Mouse (Mus musculus) neural tube, embryonic 11.5 days (tissue): ENCODE data around the gene Cachd1. TPM values are rescaled to one million over a fixed set of nuclear protein-coding genes. Genes with fewer than 3 reads are reported as not detected.

ENCODE experiments used
- ATAC-seq: fragments of 200-750 bp; cut with Nextera tagmentation; 2 replicates; pipeline ENCODE4 v1.8.0; 2017; ENCODE audit warnings: moderate number of reproducible peaks, mild to moderate bottlenecking, moderate TSS enrichment, moderate library complexity; ENCODE audit not compliant: insufficient read depth, low FRiP score, low TSS enrichment
- DNase-seq: peaks from one replicate; pipeline ENCODE4 v3.0.0-alpha.2; 2015; ENCODE audit warnings: low spot score
- H3K27ac ChIP-seq: fragments of 300-500 bp; sonication (generic); 2 replicates; pipeline ENCODE4 v1.5.1; 2014; ENCODE audit warnings: low read depth, mild to moderate bottlenecking, low read length
- H3K27me3 ChIP-seq: fragments of 300-500 bp; sonication (generic); 2 replicates; pipeline ENCODE4 v1.6.1; 2014; ENCODE audit warnings: mild to moderate bottlenecking, low read length, mixed read lengths; ENCODE audit not compliant: control insufficient read depth, insufficient read depth
- H3K36me3 ChIP-seq: fragments of 300-500 bp; sonication (generic); 2 replicates; pipeline ENCODE4 v1.6.1; 2014; ENCODE audit warnings: mild to moderate bottlenecking, low read length, moderate library complexity, mixed read lengths; ENCODE audit not compliant: control insufficient read depth, insufficient read depth
- H3K4me1 ChIP-seq: fragments of 300-500 bp; sonication (generic); 2 replicates; pipeline ENCODE4 v1.6.1; 2014; ENCODE audit warnings: low read length, mixed read lengths; ENCODE audit not compliant: control insufficient read depth, insufficient read depth
- H3K4me2 ChIP-seq: fragments of 300-500 bp; sonication (generic); 2 replicates; pipeline ENCODE4 v1.6.1; 2014; ENCODE audit warnings: low read depth, mild to moderate bottlenecking, moderate library complexity
- H3K4me3 ChIP-seq: fragments of 300-500 bp; sonication (generic); 2 replicates; pipeline ENCODE4 v1.5.1; 2014; ENCODE audit warnings: low read depth, low read length
- H3K9ac ChIP-seq: fragments of 300-500 bp; sonication (generic); 2 replicates; pipeline ENCODE4 v1.6.1; 2014; ENCODE audit warnings: mild to moderate bottlenecking, low read length
- H3K9me3 ChIP-seq: fragments of 300-500 bp; sonication (generic); 2 replicates; pipeline ENCODE4 v1.6.1; 2016; ENCODE audit warnings: low read length; ENCODE audit not compliant: control insufficient read depth
- WGBS: fragments of 180-500 bp; shearing (Covaris S2); extraction: QIAGEN DNeasy Blood & Tissue Kit; methylation state at CpG from one replicate; pipeline ENCODE4 v1.1.7; 2014; 5-methylcytosine and 5-hydroxymethylcytosine counted together
- polyA plus RNA-seq: library from polyadenylated mRNA; unstranded; fragments of >200 nt; fragmentation: Nextera tagmentation; extraction: Ambion mirVana; gene quantifications from 2 replicates; pipeline ENCODE4 v1.2.1, GENCODE M21; 2014

Cachd1 gene
- polyA plus RNA-seq, 1 experiment from 2014 or later, result 32.6 TPM

DNA sequence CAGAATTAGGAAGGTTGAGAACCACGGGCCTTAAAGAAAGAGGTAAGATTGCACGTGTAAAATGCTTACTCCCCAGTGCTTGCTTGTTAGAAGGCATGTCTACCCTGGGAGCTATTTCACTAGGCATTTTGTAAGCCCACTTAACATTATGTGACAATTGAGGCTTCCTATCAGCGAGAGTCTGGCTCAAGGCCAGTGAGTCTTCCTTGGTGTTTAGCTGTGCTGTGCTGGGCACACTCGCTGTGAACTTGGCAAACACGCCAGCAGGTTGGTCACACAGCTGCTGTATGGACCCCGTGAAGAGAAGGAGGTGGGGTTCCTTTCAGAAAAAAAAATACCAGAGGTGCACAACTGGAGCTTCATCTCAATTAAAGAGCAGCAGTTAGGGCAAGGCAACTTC is 4.4 kb downstream of the Cachd1 start:
- Histone ChIP-seq H3K36me3 (no peaks in the 10 kb centered on the region), H3K4me1 (peaks cover 17% of the 10 kb centered on the region), H3K27me3 (no peaks in the 10 kb centered on the region), H3K4me3 (no peak overlapping the region), H3K9me3 (no peaks in the 10 kb centered on the region), H3K9ac (no peak overlapping the region), H3K4me2 (no peak overlapping the region), H3K27ac (no peak overlapping the region)
- no peak for DNase-seq
- ATAC-seq, result no peak
- 66% methylated on average over 6 of the region's 6 CpGs for WGBS

DNA sequence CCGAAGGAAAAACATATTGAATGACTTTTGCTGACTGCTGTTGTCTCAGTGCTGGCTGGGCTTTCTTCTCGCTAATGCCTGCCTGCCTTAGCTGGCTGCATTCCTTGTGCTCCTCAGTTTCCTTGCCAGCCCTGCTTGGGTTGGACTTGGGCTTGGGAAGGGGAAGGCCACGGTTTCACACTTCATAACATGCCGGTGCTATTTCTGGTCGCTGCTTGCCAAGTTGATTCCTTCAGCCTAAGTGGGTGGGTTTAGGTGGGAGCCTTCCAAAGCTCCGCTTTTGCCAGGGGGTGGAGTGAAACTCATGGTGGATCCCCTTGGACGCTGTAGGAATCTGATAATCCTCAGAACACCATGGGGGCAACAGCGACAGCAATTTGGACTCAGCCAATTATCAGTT is 5.9 kb downstream of the Cachd1 start:
- no peak overlapping the region for H3K27ac ChIP-seq
- no peaks in the 10 kb centered on the region for H3K27me3 ChIP-seq
- 71% methylated on average over 8 of the region's 8 CpGs for WGBS
- no peak overlapping the region for H3K9ac ChIP-seq
- H3K36me3 ChIP-seq, result no peaks in the 10 kb centered on the region
- H3K4me2 ChIP-seq, result no peak overlapping the region
- ATAC-seq, result no peak
- H3K9me3 ChIP-seq, result no peaks in the 10 kb centered on the region
- H3K4me1 ChIP-seq, result peaks cover 17% of the 10 kb centered on the region
- no peak for DNase-seq
- no peak overlapping the region for H3K4me3 ChIP-seq

DNA sequence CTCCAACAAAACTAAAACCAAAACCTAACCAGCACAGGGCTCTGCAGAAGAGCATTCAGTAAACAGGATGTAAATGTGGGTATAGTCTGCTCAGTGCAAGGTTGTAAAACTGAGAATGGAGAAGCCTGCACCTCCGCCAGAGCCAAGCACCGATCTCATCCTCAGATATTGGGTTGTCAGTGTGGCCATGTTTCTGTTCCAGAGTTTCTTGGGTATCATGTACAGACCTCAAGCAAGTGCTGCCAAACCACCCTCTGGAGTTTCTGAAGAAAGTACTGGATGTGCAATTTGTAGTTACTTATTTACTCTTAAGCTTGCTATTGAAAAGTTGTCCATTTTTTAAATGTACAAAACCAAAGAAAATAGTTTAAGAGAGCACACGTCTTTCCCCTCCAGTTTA is 6.4 kb downstream of the Cachd1 start:
- DNase-seq (no peak), ATAC-seq (no peak)
- no peaks in the 10 kb centered on the region for H3K27me3 ChIP-seq
- H3K4me1 ChIP-seq, result peaks cover 17% of the 10 kb centered on the region
- no peaks in the 10 kb centered on the region for H3K9me3 ChIP-seq
- H3K36me3 ChIP-seq, result no peaks in the 10 kb centered on the region
- no peak overlapping the region for H3K4me3 ChIP-seq
- WGBS, result 87% methylated on average over 3 of the region's 3 CpGs
- no peak overlapping the region for H3K27ac ChIP-seq
- H3K9ac ChIP-seq, result no peak overlapping the region
- no peak overlapping the region for H3K4me2 ChIP-seq

DNA sequence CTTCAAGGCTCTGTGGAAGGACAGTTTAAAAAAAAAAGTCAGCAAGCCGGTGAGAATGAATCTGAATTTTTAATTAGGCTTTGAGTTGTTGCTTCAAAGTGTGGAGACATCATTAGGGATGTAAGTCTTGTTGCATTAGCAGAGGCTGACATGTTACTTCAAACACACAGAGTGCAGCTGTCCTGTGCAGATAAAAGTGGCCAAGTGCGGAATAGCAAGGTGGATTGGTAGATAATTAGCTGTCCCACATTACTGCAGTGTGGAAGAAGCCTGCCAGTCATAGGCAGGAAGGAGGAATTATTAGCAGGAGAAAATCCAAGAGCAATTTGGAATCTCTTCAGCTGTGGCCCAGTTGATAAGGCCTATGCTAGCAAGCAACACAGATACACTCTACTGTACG is 10.7 kb downstream of the Cachd1 start:
- WGBS, result 83% methylated on average over 3 of the region's 3 CpGs
- Histone ChIP-seq H3K9me3 (no peaks in the 10 kb centered on the region), H3K27me3 (no peaks in the 10 kb centered on the region), H3K27ac (no peak overlapping the region), H3K4me3 (no peak overlapping the region), H3K4me2 (no peak overlapping the region), H3K36me3 (no peaks in the 10 kb centered on the region), H3K9ac (no peak overlapping the region), H3K4me1 (no peaks in the 10 kb centered on the region)
- ATAC-seq, result no peak
- no peak for DNase-seq

DNA sequence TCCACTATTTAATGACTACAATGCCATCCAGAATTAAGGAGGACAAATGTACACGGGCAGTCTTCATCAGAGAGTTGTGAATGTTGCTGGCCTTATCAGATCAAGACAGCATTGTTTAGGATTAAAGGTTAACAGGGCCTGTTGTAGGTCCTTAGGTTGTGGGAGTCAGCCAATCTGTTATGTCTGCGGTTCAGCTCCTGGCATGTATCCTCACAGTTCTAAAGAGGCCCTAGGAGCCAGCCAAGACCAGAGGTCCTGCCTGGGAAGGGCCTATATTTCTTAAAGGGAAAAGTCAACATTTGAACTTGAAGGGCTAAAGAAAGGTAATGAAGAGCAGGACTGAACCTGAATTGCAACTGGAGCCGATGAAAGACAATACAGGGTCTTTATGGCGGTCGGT is 13.7 kb downstream of the Cachd1 start:
- no peak for ATAC-seq

DNA sequence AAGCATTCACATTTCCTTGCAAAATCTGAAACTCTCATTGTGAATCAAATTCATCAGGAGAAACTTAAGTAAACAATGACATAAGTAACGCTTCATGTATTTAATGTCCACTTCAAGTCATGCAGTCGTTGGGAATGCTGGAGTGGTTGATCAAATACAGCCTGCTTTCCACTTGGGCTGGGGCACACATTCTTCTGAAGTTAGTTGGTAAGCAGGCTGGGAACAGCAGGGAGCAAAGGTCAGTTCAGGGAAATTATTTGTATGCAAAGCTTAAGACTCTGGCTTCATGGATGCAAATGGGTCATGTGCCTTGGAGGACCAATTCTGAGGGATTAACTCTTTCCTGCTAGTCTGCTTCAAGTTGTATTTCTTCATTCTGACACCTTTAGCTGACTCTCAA is 16.7 kb downstream of the Cachd1 start:
- no peak overlapping the region for H3K27ac ChIP-seq
- WGBS, result 8% methylated on average over 2 of the region's 2 CpGs
- no peak for ATAC-seq

More for the DNA sequence above, 13.7 kb downstream of the Cachd1 start:
- H3K4me3 ChIP-seq, result no peak overlapping the region
- no peak overlapping the region for H3K9ac ChIP-seq
- H3K4me1 ChIP-seq, result peaks cover 4% of the 10 kb centered on the region
- no peak overlapping the region for H3K4me2 ChIP-seq
- DNase-seq, result no peak
- 85% methylated on average over 5 of the region's 5 CpGs for WGBS
- H3K9me3 ChIP-seq, result no peaks in the 10 kb centered on the region
- H3K36me3 ChIP-seq, result no peaks in the 10 kb centered on the region
- no peak overlapping the region for H3K27ac ChIP-seq
- no peaks in the 10 kb centered on the region for H3K27me3 ChIP-seq

DNA sequence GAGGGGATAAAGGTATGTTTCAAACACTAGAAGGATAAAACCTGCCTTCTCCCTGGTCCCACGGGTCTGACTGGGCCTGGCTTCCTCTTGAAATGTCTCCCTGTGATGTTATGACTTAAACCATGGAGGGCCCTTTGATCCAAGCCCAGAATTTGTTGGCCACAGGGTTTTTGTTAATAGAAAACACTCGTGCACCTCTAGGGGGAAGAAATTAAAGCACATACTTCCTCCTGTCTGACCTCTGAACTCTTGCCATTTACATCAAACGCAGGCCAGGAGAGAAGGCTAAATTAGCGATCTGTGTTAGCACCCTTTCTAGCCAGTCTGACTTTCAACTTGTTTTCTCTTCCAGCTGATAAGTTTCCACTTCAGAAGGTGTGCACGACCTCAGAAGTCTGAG is 19.0 kb downstream of the Cachd1 start:
- 16% methylated on average over 5 of the region's 5 CpGs for WGBS
- Histone ChIP-seq H3K4me3 (no peak overlapping the region), H3K4me2 (no peak overlapping the region), H3K27me3 (no peaks in the 10 kb centered on the region), H3K27ac (no peak overlapping the region), H3K36me3 (no peaks in the 10 kb centered on the region), H3K4me1 (peaks cover 24% of the 10 kb centered on the region), H3K9ac (no peak overlapping the region), H3K9me3 (no peaks in the 10 kb centered on the region)
- no peak for DNase-seq
- no peak for ATAC-seq

More for the DNA sequence above, 16.7 kb downstream of the Cachd1 start:
- H3K9me3 ChIP-seq, result no peaks in the 10 kb centered on the region
- H3K9ac ChIP-seq, result no peak overlapping the region
- no peaks in the 10 kb centered on the region for H3K36me3 ChIP-seq
- H3K4me2 ChIP-seq, result no peak overlapping the region
- H3K27me3 ChIP-seq, result no peaks in the 10 kb centered on the region
- no peak for DNase-seq
- peaks cover 20% of the 10 kb centered on the region for H3K4me1 ChIP-seq
- H3K4me3 ChIP-seq, result no peak overlapping the region

DNA sequence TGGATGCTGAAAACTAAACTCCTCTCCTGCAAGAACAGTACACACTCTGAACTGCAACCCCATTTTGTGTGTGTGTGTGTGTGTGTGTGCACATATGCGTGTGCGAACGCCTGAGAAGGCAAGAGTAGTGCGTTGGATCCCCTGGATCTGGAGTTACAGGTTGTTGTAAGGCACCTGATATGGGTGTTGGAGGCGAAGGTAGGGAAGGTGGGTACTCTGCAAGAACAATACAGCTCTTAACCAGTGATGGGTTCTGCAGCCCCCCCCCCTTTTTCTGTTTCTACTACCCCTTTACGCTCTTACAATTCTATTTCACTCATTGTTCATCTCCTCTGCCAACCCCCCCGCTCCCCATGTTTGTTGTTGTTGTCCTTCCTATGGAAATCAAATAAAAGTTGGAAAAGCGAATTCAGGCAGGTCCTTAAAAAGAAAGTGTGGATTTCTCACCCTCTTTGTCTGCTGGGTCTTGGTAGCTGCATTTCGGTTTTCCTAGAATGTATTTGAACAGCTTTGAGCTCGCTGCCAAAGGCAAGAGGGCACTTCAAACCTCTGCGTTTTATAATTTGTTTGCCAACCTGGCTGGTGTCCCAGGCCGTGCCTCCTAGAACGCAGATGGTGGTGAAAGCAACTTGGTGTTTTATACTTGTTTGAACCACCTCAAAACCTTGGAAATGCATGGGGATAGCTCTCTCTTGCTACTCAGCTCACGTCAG is 24.4 kb downstream of the Cachd1 start:
- ATAC-seq, result no peak
- Histone ChIP-seq H3K27me3 (no peaks in the 10 kb centered on the region), H3K36me3 (no peaks in the 10 kb centered on the region), H3K9ac (no peak overlapping the region), H3K4me2 (no peak overlapping the region), H3K9me3 (no peaks in the 10 kb centered on the region), H3K4me3 (no peak overlapping the region), H3K4me1 (peaks cover 15% of the 10 kb centered on the region), H3K27ac (no peak overlapping the region)
- 92% methylated on average over 14 of the region's 14 CpGs for WGBS
- no peak for DNase-seq

DNA sequence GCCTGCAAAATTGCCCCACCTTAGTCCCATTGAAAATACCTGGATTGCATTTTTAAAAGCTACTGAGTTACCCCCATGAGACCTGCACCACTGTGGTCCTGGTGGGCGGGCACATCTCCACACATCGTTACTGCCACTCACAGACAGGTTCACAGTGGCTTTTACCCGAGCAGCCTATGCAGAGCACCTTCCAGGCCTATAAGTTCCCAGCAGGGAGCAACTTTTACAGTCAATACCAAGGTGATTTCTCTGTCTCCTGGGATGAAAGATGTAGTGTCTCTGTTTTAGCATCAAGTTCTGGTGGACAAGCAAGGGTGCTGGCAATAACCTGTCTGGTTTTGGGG is 24.9 kb downstream of the Cachd1 start:
- Histone ChIP-seq H3K9me3 (no peaks in the 10 kb centered on the region), H3K9ac (no peak overlapping the region), H3K27ac (no peak overlapping the region), H3K36me3 (no peaks in the 10 kb centered on the region), H3K4me1 (peaks cover 15% of the 10 kb centered on the region), H3K4me3 (no peak overlapping the region), H3K27me3 (no peaks in the 10 kb centered on the region), H3K4me2 (no peak overlapping the region)
- no peak for DNase-seq
- 78% methylated on average over 3 of the region's 3 CpGs for WGBS
- no peak for ATAC-seq
